Mouse (Mus musculus): ENCODE measurements around the gene Iqcf1. TPM values are rescaled to one million over a fixed set of nuclear protein-coding genes. Genes with fewer than 3 reads are reported as not detected.
"Not testable (repeated sequence)": the region's sequence is repeated elsewhere in the genome, so short reads cannot be mapped to it uniquely, and the experiment has no call there.

The Iqcf1 gene
- total RNA-seq, 2 experiments from 2014 or later = not detected

DNA sequence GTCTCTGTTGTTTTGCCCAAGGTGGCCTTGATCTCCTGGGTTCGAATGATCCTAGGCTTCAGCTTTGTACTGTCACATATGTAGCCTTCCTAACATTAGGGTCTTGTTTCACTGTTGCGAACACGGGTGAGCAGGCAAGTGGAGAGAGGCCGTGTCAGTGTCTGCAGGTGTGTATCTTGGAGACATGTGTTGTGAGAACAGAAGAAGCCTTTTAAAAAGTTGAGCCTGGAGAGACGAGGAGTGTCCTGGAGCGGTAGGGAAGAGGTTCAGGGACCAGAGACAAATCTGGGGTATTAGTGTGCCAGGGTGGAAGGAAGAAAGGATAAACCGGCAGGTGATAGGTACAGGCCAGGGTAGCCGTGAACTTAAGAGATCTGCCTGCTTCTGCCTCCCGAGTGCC lies 21.7 kb upstream of the Iqcf1 start:
- no peak for ATAC-seq (replicated peaks; ENCODE audit: low FRiP score, low TSS enrichment, poor library complexity, severe bottlenecking)

DNA sequence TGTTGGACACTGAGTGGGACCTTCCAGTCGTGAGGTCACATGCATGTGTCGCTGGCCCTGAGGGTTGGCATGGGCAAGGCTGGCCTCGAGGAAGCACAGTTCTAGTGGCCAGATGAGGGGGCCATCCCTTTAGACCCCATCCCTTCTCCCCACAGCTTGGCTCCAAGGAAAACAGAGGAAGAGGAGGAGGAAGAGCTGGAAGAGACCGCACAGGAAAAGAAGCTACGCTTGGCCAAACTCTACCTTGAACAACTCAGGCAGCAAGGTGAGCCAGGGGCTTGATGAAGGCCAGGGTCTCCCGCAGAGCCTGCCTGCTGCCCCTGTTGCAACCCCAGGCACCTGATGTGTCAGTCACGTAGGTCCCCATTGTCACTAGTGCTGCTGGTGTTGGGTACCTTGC lies 19.2 kb upstream of the Iqcf1 start:
- ATAC-seq (replicated peaks; ENCODE audit: low FRiP score, low TSS enrichment, poor library complexity, severe bottlenecking) = no peak

DNA sequence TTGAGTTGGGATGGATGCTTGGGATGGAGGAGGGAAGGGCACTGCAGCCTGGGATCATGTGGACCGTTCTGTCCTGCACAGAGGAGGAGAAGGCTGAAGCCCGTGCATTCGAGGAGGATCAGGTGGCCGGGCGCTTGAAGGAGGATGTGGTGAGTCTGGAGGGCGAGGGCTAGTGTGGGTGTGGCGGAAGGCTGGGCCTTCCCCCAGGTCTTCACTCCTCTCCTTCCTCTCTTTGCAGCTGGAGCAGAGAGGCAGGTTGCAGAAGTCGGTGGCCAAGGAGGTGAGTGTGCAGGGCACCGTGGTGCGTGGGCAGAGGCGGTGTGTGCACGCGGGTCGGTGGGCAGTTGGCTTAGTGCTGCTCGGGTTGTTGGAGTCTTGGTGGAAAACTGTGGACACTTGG lies 18.7 kb upstream of the Iqcf1 start:
- no peak for ATAC-seq (replicated peaks; ENCODE audit: low FRiP score, low TSS enrichment, poor library complexity, severe bottlenecking)

DNA sequence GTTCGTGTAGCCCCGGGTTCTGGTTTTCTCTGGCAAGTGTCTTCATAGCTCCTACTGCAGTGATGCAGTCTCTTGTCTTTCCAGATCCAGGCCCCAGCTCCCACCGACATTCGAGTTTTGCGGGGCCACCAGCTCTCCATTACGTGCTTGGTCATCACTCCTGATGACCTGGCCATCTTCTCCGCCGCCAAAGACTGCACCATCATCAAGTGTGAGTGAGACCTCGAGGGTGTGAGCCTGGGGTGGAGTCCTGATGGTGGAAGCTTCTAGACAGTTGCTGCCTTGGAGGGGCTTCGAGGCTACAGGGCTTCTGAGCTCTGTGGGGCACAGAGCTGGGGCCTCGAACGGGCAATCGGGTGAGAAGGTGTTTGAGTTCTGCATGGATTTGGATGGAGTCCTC lies 18.1 kb upstream of the Iqcf1 start:
- ATAC-seq (replicated peaks; ENCODE audit: low FRiP score, low TSS enrichment, poor library complexity, severe bottlenecking) = no peak

DNA sequence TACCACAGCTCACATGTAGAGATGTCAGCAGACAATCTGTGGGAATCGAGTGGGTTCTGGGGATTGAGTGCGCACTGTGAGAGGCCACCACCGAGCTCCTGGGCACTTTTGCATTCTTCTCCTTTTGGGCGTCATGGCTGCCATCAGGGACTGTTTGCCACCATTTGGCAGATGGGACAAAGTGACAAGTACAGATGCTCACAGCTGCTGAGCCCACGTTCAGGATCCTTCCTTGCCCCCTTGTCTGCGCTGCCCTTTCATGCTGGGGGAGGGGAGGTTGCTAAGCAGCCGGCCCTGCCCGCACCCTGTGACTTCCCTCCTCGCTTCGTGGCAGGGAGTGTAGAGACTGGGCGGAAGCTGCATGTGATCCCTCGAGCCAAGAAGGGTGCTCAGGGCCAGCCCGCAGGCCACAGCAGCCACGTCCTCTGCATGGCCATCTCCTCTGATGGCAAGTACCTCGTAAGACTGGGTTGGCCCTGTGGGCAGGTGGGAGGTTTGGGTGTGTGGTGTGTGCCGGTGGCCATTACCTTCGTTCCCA lies 17.1 kb upstream of the Iqcf1 start:
- ATAC-seq (replicated peaks; ENCODE audit: low FRiP score, low TSS enrichment, poor library complexity, severe bottlenecking) = no peak

DNA sequence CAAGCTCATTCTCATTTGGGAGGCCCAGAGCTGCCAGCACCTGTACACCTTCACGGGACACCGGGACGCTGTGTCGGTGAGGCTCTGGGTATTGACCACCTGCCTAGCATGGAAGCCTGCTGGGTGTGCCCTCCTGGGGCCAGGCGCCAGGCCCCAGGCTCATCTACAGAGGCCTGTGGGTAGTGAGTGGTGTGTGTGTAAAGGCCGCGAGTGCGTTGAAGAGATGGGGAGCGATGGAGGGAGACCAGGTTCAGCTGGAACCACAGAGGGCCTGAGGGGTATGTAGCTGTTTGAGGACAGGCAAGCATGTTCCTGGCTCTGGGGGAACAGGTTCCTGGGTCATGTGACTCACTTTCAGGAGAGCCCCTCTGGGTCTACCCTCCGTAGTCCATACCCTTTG lies 16.6 kb upstream of the Iqcf1 start:
- no peak for ATAC-seq (replicated peaks; ENCODE audit: low FRiP score, low TSS enrichment, poor library complexity, severe bottlenecking)

DNA sequence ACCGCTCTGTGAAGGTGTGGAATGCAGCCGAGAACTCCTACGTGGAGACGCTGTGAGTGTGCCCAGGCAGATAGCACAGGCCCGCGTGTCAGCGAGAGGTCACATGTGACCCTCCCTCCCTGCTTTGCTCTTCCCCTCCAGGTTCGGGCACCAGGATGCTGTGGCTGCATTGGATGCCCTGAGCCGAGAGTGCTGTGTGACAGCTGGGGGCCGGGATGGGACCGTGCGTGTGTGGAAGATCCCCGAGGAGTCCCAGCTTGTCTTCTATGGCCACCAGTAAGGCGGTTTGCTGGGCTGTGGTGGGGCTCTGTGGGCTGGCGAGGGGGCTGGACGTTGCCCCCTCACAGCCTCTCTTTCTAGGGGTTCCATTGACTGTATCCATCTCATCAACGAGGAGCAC lies 16.2 kb upstream of the Iqcf1 start:
- no peak for ATAC-seq (replicated peaks; ENCODE audit: low FRiP score, low TSS enrichment, poor library complexity, severe bottlenecking)

DNA sequence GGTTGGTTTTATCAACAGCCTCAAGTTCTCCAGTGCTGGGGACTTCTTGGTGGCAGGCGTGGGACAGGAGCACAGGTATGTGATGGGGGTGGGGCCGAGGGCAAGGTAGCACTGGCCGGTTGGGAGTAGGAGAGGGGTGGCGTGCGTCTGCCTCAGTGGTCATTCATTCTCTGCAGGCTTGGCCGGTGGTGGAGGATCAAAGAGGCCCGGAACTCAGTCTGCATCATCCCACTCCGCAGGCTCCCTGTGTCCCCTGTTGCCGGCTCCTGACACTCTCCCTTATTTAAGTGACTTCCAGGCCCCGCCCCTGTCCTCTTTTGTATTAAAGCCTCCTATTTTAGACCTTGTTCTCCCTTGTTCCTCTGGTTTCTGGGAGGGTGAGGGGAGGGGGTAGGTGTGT lies 14.7 kb upstream of the Iqcf1 start:
- no peak for ATAC-seq (replicated peaks; ENCODE audit: low FRiP score, low TSS enrichment, poor library complexity, severe bottlenecking)

DNA sequence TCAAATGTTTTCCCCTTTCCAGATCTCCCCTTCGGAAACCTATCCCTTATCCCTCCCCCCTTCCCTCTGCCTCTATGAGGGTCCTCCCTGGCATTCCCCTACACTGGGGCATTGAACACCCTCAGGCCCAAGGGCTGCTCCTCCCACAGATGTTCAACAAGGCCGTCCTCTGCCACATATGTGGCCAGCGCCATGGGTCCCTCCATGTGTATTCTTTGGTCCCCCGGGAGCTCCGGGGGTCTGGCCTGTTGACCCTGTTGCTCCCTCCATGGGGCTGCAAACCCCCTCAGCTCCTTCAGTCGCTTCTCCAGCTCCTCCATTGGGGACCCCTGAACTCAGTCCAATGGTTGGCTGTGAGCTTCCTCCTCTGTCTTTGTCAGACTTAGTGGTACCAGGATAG lies 12.2 kb upstream of the Iqcf1 start:
- not testable (repeated sequence) for ATAC-seq (replicated peaks; ENCODE audit: low FRiP score, low TSS enrichment, poor library complexity, severe bottlenecking)

DNA sequence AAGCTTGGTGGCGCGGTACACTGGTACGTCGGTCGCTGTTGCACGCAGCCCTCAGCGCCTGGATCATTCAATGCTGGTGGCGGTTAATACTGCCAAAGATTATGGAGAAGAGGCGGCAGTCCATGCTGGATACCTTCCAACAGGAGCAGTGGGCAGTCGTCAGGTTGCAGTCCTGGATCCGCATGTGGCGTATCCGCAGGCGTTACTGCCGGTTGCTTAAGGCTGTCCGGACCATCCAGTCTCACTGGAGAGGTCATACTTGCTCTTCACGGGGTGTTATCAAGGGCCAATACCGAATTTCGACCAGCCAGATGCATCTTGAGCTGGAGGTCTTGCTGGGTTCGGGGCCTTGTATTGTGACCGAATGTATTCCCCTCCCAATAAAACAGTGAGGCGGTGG lies 2.1 kb downstream of the Iqcf1 start:
- ATAC-seq (replicated peaks; ENCODE audit: low FRiP score, low TSS enrichment, poor library complexity, severe bottlenecking) = no peak

DNA sequence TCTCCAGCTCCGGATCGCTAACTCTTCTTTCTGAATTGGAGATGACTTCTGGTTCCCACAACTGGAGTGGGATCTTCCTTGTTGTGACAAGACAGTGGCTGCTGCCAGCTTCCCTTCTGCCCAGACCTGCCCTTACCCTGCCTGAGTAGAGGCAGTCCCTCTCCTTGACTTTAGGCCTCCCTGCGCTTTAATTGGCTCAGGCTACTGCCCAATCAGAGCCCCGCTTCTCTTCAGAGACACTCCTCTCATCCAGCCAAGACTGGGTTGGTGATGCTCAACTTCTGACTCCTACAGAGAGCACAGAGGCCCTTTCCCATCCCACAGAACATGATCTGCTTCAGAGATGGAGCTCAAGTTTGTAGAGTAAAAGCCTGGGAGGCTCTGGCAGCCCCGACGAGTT lies 4.5 kb downstream of the Iqcf1 start:
- ATAC-seq (replicated peaks; ENCODE audit: low FRiP score, low TSS enrichment, poor library complexity, severe bottlenecking) = no peak

DNA sequence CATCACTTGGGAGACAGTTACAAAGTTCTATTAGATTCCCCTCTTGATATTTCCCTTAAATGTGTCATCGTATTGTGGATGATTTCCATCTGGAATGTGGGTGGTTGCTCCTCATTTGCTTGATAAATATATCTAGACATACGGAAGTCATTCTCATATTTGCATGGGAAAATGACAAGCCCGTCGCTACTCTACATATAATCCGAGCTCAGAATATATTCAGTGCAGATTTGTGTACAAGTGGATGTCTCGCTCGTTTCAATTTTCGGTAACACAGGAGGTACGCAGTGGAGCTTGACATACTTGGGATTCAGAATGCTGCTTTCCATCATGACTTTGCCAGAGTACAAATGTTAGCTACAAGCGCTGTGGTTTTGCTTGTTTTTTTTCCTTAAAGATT lies 9.6 kb downstream of the Iqcf1 start:
- no peak for ATAC-seq (replicated peaks; ENCODE audit: low FRiP score, low TSS enrichment, poor library complexity, severe bottlenecking)

DNA sequence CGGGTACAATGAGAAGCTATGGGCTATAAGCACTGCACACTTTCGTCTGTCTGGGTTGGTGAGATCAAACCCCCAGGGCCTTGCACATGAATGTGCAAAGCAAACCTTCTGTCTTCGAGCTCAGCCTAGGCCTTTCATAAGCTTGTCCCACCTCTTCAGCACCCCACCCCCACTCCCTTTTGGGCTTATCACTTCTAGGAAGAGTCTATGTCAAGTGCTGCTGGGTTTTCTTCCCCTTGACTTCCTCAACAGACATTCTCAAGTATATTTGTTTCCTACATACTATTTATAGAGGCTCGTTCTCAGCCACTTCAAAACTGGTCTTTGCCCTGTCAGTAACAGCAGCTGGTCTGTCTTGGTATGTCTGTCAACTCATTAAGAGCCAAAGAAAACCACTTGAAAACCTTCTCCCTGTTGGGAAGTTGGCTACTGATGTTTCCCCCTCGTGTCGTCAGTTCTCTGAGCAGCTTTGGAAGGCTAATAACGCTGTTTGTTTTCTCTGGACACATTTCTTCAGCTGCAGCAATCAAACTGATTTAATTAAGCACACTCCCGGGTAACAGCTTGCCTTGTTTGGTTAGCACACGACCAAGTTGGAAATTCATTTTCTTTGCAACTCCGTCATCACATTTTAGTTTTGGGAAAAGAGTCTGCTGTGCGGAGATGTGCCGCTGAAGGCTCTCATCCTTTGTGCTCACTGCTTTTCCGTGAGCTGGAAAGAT lies 13.1 kb downstream of the Iqcf1 start:
- ATAC-seq (replicated peaks; ENCODE audit: low FRiP score, low TSS enrichment, poor library complexity, severe bottlenecking) = no peak

DNA sequence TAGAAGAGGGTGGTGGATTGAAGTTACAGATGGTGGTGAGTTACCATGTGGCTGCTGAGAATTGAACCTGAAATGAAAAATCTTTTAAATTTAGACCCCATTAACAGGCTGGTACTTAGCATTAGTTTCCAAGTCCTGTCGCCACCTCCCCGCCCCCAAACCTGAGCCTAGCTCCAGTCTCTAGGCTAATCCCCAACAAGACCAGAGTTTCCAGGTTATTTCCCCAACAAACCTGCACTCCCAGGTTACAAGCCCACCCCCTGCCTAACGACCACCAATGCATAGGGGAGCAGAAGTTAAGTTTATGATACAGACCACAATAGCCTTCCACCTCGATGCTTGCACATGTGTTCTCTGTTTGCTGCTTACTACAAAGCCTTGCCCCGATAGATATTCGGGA lies 13.8 kb downstream of the Iqcf1 start:
- ATAC-seq (replicated peaks; ENCODE audit: low FRiP score, low TSS enrichment, poor library complexity, severe bottlenecking) = no peak

DNA sequence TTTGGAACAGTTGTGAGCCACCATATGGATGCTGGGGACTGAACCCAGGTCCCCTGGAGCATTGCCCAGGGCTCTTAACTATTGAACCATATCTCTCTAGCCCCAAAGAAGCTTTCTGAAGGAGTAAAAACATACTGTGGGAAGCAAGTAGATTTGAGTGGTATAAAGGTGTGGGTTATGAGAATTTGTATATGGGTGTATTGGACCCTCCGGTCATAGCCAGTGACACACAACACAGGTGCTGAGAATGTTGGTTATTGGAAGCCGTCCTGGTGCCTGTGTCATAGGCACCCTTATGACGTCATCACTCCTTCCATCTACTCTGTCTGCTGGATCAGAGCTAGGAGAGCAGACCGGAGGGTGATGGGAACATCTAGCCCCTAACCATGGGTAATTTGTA lies 14.5 kb downstream of the Iqcf1 start, which contains the start of gene Iqcf5:
Gene Iqcf5 (plus strand): TSS at position 301 of the 400 bp plus-strand sequence.
- ATAC-seq (replicated peaks; ENCODE audit: low FRiP score, low TSS enrichment, poor library complexity, severe bottlenecking) = no peak

DNA sequence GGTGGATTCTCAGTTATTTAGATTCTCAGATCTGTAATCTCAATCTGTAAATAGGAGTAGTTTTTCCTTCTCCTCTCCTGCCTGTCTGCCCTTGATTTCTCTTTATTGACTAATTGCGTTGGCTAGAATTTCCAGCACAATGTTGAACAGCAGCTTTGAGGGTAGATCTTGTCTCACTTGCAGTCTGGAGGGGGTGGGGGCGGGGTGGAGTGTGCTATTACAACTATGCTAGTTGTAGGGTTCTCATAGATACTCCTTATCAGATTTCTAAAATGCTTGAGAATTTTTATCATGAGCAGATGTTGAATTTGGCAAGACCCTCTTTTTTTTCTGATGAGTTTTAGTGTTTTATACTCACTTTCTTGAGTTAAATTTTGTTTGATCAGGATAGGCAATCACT lies 19.7 kb downstream of the Iqcf1 start:
- no peak for ATAC-seq (replicated peaks; ENCODE audit: low FRiP score, low TSS enrichment, poor library complexity, severe bottlenecking)

DNA sequence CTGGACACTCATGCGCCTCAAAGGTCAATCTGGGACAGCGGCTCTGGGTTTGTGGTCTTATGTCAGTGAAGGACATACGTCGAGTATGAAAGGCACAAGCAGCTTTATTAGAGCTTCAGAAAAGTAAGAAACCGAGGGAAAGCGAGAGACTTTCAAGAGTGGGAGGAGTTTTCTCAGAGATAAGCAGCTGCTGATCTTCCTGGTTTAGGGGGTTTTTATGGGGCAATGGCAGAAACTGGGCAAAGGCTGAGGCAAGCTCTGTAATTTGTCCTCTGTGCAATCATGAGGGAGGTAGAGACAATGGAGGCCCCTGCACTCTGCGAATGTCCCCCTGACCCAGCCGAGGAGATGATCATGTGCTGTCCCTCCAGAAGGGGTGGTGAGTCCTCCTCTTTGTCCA lies 20.1 kb downstream of the Iqcf1 start:
- ATAC-seq (replicated peaks; ENCODE audit: low FRiP score, low TSS enrichment, poor library complexity, severe bottlenecking) = peak; percentile 18; the same call in 1 of the 2 replicates

DNA sequence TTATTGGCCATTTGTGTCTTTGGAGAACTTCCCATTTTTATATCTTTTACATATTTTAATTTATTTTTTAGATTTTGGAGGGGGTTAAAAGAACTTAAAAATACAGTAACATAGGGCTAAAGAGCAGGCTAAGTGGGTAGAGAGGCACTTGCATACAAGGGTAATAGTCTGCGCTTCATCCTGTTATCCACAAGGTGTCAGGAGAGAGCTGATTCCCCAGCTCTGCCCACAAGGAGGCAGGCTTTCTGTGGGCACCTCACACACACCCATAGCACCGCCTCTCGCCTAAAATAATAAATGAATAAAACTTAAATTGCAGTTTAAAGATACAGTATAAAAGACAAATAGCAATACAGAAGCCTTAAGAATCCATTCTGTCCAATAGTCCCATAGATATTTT lies 32.1 kb downstream of the Iqcf1 start:
- ATAC-seq (replicated peaks; ENCODE audit: low FRiP score, low TSS enrichment, poor library complexity, severe bottlenecking) = peak; percentile 98

DNA sequence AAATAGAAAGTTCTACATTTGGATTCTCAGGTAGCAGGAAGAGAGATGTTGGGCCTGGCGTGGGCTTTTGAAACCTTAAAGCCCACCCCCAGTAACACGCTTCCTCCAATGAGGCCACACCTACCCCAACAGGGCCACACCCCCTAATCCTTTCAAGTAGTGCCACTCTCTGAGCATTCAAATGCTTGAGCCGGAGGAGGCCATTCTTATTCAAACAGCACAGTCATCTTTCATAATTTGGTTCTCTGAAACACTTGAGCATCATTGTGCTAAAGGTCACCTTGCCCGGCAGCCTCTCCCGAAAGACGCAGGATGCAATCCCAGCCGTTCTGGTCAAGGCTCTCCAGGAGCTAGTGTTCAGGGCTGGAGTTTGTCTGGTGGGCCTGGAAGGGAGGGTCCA lies 34.5 kb downstream of the Iqcf1 start:
- ATAC-seq (replicated peaks; ENCODE audit: low FRiP score, low TSS enrichment, poor library complexity, severe bottlenecking) = no peak

DNA sequence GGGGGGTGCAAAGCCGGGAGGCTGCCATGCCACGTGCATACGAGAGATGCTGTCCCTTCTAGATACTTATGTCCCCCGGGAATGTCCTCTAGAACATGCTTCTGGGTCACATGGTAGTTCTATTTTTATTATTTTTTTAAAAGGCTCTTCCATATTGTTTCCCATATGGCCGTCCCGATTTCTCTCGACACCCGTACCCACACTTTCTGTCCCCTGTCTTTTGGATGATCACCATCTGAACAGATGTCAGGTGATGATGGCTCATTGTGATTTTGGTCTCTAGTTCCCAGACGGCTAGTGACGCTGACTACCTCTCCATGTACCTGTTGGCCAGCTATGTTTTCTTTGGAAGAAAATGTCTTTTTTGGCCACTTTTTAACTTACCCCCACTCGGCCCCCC lies 35.2 kb downstream of the Iqcf1 start:
- no peak for ATAC-seq (replicated peaks; ENCODE audit: low FRiP score, low TSS enrichment, poor library complexity, severe bottlenecking)

Data from megakaryocyte-erythroid progenitor cell, adult 5-6 weeks (primary cell).